Mouse (Mus musculus) cerebellum, adult 9-10 months (tissue): Measurements from ENCODE around the gene Cdh23.
A peak's percentile ranks its signal among the peaks of the same experiment; 100 is the strongest.

Source experiments
- DNase-seq: peaks from one replicate; pipeline ENCODE4 v3.0.0; 2022

Gene Cdh23

DNA sequence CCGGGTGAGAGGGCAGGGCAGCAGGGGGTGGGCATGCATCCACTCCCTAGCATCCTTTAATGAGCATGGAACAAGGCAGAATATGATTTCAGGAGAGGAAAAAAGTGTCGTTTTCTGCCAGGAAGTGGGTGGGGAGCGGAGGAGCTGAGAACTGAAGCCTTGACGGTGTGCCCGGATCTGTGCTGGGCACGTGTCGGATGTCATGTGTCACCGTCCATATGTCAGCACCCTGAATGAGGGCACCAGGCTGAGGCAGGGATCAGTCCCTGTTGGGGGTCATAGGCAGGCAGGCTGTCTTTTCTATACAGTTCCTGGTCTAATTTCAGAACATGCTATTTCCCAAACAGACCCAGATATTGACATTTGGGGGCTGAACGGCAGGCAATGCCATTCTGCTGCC is 61.9 kb downstream of the Cdh23 start:
- peak; percentile 72 for DNase-seq

GRCm38 (mm10) chr10:60626086-60626485 is 70.2 kb downstream of the Cdh23 start:
- DNase-seq, result no peak

- no peak for DNase-seq
Observed at GRCm38 (mm10) chr10:60625511-60625910, 70.8 kb downstream of the Cdh23 start.

- no peak for DNase-seq
Observed at GRCm38 (mm10) chr10:60624945-60625344, 71.3 kb downstream of the Cdh23 start.

DNA sequence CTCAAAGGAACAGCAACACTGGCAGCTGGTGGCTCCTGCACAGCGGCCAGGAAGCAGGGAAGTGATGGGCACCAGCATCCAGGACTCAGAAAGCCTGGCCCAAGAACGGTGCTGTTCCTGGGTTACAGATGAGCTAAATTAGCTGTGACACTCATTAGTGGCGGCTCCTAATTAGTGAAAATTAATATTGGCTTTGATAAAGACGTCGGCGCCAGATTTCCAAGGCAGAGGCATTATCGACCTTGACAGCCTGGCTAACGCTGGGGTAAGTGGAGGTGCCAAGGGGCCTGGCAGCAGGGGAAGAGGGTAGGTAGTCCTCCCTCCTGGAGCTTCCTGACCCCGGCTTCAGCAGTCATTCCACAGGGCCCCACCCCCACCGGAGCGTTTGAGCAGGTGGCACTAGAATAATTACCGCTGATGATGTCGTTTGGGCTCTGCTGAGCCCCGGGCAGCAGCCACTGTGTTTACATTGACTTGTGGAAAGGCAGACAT is 72.0 kb downstream of the Cdh23 start:
- DNase-seq, result no peak

- no peak for DNase-seq
Observed at GRCm38 (mm10) chr10:60622836-60623235, 73.5 kb downstream of the Cdh23 start.

- DNase-seq, result no peak
Observed at GRCm38 (mm10) chr10:60621470-60622170, 74.7 kb downstream of the Cdh23 start.

- DNase-seq, result no peak
Observed at GRCm38 (mm10) chr10:60615898-60616297, 80.4 kb downstream of the Cdh23 start.

DNA sequence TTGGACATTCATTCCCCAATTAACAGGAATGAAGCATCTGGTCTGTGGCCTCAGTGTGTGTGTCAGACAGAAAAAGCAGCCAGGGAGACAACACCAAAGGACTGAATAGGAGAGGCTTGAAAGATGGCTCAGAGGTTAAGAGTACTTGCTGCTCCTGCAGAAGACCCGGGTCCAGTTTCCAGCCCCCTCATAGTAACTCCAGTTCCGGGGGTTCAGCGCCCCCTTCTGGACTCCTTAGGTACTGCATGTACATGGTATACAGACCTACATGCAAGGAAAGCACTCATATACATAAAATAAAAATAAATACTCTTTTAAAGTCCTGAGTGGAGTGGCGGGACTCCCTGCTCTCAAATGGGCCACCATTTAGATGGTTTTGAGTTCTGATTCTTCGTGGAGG is 83.4 kb downstream of the Cdh23 start:
- DNase-seq, result no peak

DNA sequence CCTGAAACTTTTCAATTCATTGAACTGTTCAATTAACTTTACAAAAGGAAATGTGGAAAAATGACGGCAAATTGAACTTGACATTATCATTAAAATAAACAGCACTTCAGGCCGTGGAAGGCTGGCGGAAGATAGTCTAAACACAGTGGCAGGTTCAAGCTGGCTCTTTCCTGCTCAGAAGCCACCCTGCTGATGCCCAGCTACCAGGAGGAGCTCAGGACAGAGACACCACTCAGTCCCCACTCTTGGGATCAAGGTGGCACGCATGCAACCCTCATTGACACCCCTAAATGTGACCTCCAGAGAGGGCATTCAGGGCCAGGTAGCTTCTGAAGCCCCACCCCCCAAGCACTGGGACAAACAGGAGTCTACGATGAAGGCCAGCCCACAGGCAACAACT is 89.1 kb downstream of the Cdh23 start:
- no peak for DNase-seq

DNA sequence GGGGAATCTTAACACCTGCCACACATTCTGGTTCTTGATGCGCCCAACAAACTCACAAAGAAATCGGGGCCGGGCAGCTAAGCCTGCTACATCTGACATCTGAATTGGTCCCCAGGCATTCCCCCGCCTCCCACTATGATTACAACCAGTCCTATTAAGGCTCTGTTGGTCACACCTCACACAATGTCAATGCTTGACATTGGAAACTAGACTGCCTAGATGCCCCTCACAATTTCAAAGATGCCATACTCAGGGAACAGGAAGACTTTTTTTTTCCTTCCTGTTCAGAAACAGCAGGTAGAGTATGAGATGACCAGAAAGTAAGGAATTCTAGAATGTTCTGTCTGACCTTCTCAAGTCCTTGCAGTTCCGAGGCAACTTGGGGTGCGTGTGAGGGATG is 89.6 kb downstream of the Cdh23 start:
- DNase-seq, result no peak

DNA sequence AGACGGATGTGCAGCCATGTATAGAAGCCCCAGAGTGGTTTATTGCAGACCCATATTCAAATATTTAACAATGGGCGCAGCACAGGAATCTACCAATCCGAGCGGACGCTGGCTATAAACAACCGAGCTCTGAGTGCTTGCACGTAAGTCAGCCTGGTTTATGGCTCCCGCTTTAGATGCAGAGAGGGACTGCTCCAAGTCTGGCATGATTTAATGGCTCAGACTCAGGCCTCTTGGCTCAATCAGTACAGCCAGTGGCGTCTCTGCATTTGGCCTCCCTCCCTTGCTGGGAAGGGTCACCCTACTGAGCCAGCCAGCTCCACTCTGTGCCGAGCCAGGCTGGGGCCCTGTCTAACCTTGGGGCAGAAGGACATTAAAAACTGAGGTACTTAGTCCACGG is 94.1 kb downstream of the Cdh23 start:
- DNase-seq, result no peak

GRCm38 (mm10) chr10:60595166-60595565 is 101.1 kb downstream of the Cdh23 start:
- peak; percentile 22 for DNase-seq

DNA sequence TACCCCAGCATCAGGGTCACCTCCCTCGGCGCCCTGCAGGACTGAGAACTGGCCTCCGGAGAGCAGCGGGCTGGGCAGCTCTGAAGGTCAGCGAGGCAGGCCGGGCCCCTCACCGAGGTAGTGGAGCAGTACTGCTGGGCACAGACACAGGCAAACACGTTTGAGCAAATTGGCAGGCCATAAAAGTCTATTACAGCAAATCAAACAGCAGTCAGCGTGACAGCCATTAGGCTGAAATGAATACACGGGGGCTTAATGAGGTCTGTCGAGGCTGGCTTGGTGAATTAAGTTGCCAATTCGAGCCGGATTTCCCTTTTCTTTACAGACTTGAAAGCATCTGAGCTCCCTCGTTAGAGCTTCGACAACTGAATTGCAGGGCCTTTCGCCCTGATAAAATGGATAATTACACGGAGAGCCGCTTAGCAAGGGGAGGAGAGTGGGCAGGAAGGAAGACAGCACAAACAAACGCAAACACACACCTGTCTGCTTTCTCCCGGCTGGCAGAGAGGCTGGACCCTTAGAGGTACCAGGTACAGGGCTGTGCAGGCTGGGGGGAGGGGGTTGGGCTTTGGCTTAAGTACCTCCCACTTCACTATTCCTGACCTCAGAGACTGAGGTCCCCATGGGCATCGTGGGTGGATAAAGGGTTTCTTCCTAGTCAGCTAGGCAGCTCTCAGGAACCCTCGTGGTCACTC is 103.3 kb downstream of the Cdh23 start:
- no peak for DNase-seq

- no peak for DNase-seq
Observed at GRCm38 (mm10) chr10:60591281-60591680, 105.0 kb downstream of the Cdh23 start.

- no peak for DNase-seq
Observed at GRCm38 (mm10) chr10:60590241-60590640, 106.0 kb downstream of the Cdh23 start.

DNA sequence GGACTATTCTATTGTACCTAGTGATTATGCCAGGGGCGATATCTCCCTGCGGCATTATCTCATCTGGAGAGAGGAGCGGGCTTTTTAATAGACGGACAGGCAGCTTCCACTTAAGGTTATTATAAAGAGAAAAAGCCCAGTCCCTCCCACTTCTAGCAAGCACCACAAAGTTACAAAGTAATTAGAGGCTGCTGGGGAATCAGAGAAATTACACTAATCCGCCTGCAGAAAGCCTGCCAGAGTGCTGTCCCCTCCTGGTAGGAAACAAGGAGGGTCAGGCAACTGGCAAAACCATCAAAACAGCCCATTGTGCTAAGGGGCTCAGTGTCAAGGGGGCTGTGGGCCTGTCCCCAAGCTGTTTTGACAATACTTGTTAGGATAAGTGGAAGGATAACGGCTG is 110.6 kb downstream of the Cdh23 start:
- no peak for DNase-seq

- DNase-seq, result no peak
Observed at GRCm38 (mm10) chr10:60582956-60583355, 113.3 kb downstream of the Cdh23 start.

DNA sequence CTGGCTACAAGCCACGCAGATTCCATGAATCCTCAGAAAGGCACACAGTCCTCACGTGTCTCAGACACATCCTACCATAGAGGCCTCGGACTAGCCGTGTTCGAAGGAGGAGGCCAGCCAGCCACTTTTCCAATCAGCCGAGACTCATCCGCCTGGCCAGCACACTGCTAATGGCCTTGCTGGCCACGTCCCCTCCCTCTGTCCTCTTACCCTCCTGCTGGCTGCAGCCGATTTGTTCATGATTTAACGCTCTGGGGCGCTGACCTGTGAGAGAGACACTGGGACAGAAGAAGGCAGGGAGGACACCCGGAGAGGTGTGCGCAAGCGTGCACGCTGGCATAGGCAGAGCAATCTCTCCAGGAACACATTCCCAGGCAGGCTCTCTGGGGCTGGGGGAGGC is 115.6 kb downstream of the Cdh23 start:
- DNase-seq, result no peak

GRCm38 (mm10) chr10:60578738-60579538 is 117.4 kb downstream of the Cdh23 start:
- DNase-seq, result no peak

DNA sequence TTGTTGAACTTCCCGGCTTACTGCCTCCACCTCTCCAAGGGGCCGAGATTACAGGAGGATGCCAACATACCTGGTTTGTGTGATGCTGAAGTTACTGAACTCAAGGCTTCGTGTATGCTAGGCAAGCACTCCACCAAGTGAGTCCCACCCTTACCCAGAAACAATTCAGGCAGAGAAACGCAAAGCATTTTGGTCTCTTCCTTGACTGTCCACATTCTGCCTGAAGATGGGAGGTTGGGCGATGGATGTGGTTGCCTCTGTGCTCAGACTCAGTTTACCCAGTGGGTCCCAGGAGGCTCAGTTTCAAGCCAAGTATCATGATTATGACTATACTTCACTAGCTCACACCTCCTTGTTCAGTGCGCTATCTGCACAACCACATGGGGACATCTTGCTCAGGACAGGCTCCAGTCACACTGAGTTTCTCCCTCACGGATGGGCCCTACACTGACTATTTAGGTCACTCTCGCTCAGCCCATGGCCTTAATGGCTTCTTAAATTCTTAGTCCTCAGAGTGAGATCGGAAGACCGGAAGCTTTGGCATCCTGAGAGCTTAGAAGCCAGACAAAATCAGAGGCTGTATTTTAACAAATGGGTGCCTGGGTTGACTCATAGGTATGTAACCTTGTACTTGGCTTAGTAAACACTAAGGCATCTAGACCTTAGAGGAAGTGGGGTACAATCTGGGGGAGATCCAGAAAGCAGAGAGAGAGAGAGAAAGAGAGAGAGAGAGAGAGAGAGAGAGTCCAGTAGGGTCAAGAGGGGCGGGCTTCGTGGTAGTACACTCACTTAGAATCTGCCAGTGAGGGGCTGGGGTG is 118.2 kb downstream of the Cdh23 start:
- DNase-seq, result no peak

- no peak for DNase-seq
Observed at GRCm38 (mm10) chr10:60577125-60577919, 119.0 kb downstream of the Cdh23 start.
